In the genomic region with DNA sequence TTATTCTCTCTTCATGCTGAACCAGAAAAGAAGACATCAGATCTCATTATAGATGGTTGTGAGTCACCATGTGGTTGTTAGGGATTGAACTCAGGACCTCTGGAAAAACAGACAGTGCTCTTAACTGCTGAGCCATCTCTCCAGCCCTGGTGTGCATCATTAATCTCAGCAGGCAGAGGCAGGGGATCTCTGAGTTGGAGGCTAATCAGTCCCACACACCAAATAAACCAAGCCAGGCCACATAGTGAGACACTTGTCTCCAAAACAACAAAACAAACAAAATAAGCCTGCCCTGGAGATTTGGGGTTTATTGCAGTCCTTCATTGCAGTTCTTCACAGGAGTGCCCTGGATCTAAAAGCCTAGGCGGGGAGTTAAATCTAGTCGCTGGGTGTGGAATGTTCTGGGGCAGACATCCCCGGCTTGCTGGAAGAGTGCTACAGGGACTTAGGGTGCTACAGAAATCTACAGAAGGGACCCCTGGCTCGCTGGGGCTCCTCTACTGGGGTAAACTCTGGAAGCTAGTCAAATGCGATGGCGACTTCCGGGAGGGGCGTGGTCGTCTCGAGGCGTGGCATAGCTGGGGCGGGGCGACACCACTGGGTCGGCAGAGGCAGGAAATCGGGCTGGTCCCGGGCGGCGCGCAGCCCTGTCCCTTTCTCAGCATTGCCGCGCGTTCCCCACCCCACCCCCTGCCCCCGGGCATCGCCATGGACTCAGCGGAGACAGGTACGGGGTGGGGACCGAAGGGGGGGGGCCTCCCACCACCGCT, we compare ENCODE assay signal across 8 mouse cellular contexts. TPM values are rescaled to one million over a fixed set of nuclear protein-coding genes. Genes with fewer than 3 reads are reported as not detected.
DNase-seq lines count a peak whose midpoint lies in the region; ATAC-seq and TF ChIP-seq lines count a peak whose summit lies in the region.

A gene (plus strand): TSS at position 586 of the 770 bp plus-strand sequence.

- 6% methylated on average over 28 of the region's 28 CpGs for WGBS in embryonic facial prominence, embryonic 10.5 days
- 8% methylated on average over 28 of the region's 28 CpGs for WGBS in liver, adult 2 months

- H3K27me3 ChIP-seq in embryonic facial prominence, embryonic 10.5 days (replicated peaks; ENCODE audit: low read depth, poor library complexity, severe bottlenecking) = no peaks in the 10 kb centered on the region
- no peaks in the 10 kb centered on the region for H3K27me3 ChIP-seq in liver, adult 2 months (ENCODE audit: control insufficient read depth, insufficient read depth, low read length)
- no peaks in the 10 kb centered on the region for H3K27me3 ChIP-seq in splenic B cell, adult 2 months (ENCODE audit: control insufficient read depth, insufficient read depth, low read length, poor library complexity, severe bottlenecking)

- TF ChIP-seq CTCF in liver, adult 2 months (IDR thresholded peaks at IDR 0.05; ENCODE audit: low read depth, low read length) = no peak

- H3K27ac ChIP-seq in embryonic facial prominence, embryonic 10.5 days (replicated peaks) = peak within 1 kb of the TSS; percentile 79
- H3K27ac ChIP-seq in liver, adult 2 months (replicated peaks; ENCODE audit: insufficient read depth, low read depth, low read length) = no peak within 1 kb of the TSS

- peak within 1 kb of the TSS; percentile 58 for H3K4me3 ChIP-seq in embryonic facial prominence, embryonic 10.5 days
- peak within 1 kb of the TSS; percentile 62 for H3K4me3 ChIP-seq in liver, adult 2 months (ENCODE audit: insufficient read depth, low read depth, low read length)

- peak; percentile 68 for ATAC-seq in frontal cortex, adult (ENCODE audit: low TSS enrichment)

- DNase-seq in frontal cortex, postnatal 25 days (ENCODE audit: low spot score in 2 of 2) = no peak
- DNase-seq in embryonic facial prominence, embryonic 10.5 days (ENCODE audit: low spot score) = peak; percentile 85
- DNase-seq in heart, adult 8-10 months (ENCODE audit: low spot score) = peak; percentile 81
- peak; percentile 73 to 85 for DNase-seq in kidney, adult 8-10 months
- peak; percentile 41 for DNase-seq in liver, adult 2 months (ENCODE audit: extremely low read depth, low read depth, low spot score)
- DNase-seq in monocyte, adult 2 months (ENCODE audit: low read depth in 1 of 2, low spot score in 2 of 2) = peak; percentile 45 to 73
- DNase-seq in splenic B cell, adult 2 months (ENCODE audit: low read depth, low spot score) = peak; percentile 91

- no peaks in the 10 kb centered on the region for H3K9me3 ChIP-seq in embryonic facial prominence, embryonic 10.5 days

- H3K79me2 ChIP-seq in liver, adult 2 months (ENCODE audit: control insufficient read depth, insufficient read depth, low read length) = no peaks in the 10 kb centered on the region

- H3K4me1 ChIP-seq in embryonic facial prominence, embryonic 10.5 days = peaks cover 20% of the 10 kb centered on the region
- H3K4me1 ChIP-seq in liver, adult 2 months (ENCODE audit: control insufficient read depth, insufficient read depth, low read length) = 0 out of 2 replicates have a peak, but pooled peaks cover 3% of the 10 kb centered on the region

- H3K36me3 ChIP-seq in embryonic facial prominence, embryonic 10.5 days (replicated peaks) = peaks cover 78% of the 10 kb centered on the region
- peaks cover 10% of the 10 kb centered on the region for H3K36me3 ChIP-seq in liver, adult 2 months (ENCODE audit: control insufficient read depth, insufficient read depth, low read length)
- H3K36me3 ChIP-seq in splenic B cell, adult 2 months (ENCODE audit: control insufficient read depth, insufficient read depth, low read length, poor library complexity, severe bottlenecking) = peaks cover 20% of the 10 kb centered on the region

- H3K9ac ChIP-seq in liver, adult 2 months (ENCODE audit: low read depth, low read length) = peak within 1 kb of the TSS; percentile 55

- TF ChIP-seq POLR2A in liver, adult 2 months (IDR thresholded peaks at IDR 0.05; ENCODE audit: extremely low read depth, insufficient read depth, low read length) = 0 out of 2 replicates have a peak, but pooled peaks have one; percentile 29

RNA-seq across cellular contexts. Expression of the gene that starts here (rescaled TPM):
- 9.6 and 10.6 TPM in 2 replicates for polyA plus RNA-seq in embryonic facial prominence, embryonic 10.5 days (2016; fragmentation: Nextera tagmentation; extraction: Ambion mirVana)
- total RNA-seq in heart, adult 8-10 months (2022) = 1 to 10 TPM; 4.1 to 6.9 (median 4.8) TPM
- 2.2 and 4.2 TPM in 2 replicates for total RNA-seq in liver, adult 2 months (2014; rRNA removed)
- polyA plus RNA-seq in liver, adult 2 months (2012; rRNA removed) = 6.5 and 12.6 TPM in 2 replicates

Comparison
In these comparisons a context has a peak if more than half of its experiments do, and no peak if none do; other contexts are left out.
1. DNase-seq: peak in embryonic facial prominence, embryonic 10.5 days (single experiment), heart, adult 8-10 months (single experiment), kidney, adult 8-10 months (2 of 2), liver, adult 2 months (single experiment), monocyte, adult 2 months (2 of 2) and splenic B cell, adult 2 months (single experiment); none in frontal cortex, postnatal 25 days (0 of 2).